ENCODE assay signal across 20 mouse cellular contexts in the genomic region with DNA sequence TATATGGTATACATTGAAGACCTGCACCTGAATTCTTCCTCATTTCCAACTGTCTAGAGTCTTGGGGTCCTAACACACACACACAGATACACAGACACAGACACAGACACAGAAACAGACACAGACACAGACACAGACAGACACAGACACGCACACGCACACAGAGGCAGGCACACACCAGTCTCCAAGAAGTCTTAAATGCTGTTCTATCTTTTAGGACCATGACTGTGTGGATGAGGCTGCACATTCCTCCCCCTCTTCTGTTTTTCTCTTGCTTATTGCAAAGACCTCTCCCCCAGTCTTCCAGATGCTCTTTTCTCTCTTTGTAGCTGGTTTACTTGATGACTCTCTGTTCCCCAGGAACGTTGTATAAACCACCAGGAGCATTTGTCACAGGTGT.
DNase-seq lines count a peak whose midpoint lies in the region; ATAC-seq lines count a peak whose summit lies in the region.
"Had no signal": no experiment of that assay in that cellular context is flagged by ENCODE, and none has a peak within 500 bp of the region (broad histone marks: within the 10 kb centered on the region; RNA-seq: fewer than 3 reads in every experiment).

No protein-coding gene starts in this region.

- no peaks in the 10 kb centered on the region for H3K9me3 ChIP-seq in heart, embryonic 11.5 days (replicated peaks; ENCODE audit: control insufficient read depth, low read length)
- H3K9me3 ChIP-seq in liver, embryonic 11.5 days (ENCODE audit: control insufficient read depth, low read length): no peaks in the 10 kb centered on the region
- no peaks in the 10 kb centered on the region for H3K9me3 ChIP-seq in liver, embryonic 15.5 days (replicated peaks)
- H3K9me3 ChIP-seq: embryonic facial prominence, embryonic 10.5 days; forebrain, embryonic 15.5 days; heart, embryonic 12.5 days had no signal

- WGBS in heart, embryonic 11.5 days (ENCODE audit: insufficient replicate concordance): 89% methylated on average over 3 of the region's 3 CpGs
- 76% methylated on average over 3 of the region's 3 CpGs for WGBS in liver, embryonic 11.5 days
- 77% methylated on average over 3 of the region's 3 CpGs for WGBS in liver, embryonic 15.5 days (ENCODE audit: insufficient replicate concordance)

- no peak overlapping the region for H3K9ac ChIP-seq in heart, embryonic 11.5 days (ENCODE audit: low read depth, low read length)
- peak overlapping the region; percentile 58; the same call in 1 of the 2 replicates for H3K9ac ChIP-seq in liver, embryonic 11.5 days (ENCODE audit: low read depth, low read length)
- H3K9ac ChIP-seq in liver, embryonic 15.5 days: peak overlapping the region; percentile 40
- H3K9ac ChIP-seq: forebrain, embryonic 15.5 days; heart, embryonic 12.5 days had no signal

- peak overlapping the region; percentile 77; the same call in 1 of the 2 replicates for H3K27ac ChIP-seq in heart, embryonic 11.5 days (ENCODE audit: low read depth, low read length)
- H3K27ac ChIP-seq in liver, embryonic 11.5 days (ENCODE audit: low read depth, low read length): peak overlapping the region; percentile 89
- peak overlapping the region; percentile 93 for H3K27ac ChIP-seq in liver, embryonic 15.5 days (replicated peaks)
- H3K27ac ChIP-seq: embryonic facial prominence, embryonic 10.5 days; forebrain, embryonic 15.5 days had no signal

- no peak overlapping the region; the same call in 1 of the 2 replicates for H3K4me2 ChIP-seq in heart, embryonic 11.5 days
- H3K4me2 ChIP-seq in liver, embryonic 11.5 days: peak overlapping the region; percentile 60
- peak overlapping the region; percentile 68 for H3K4me2 ChIP-seq in liver, embryonic 15.5 days
- H3K4me2 ChIP-seq: forebrain, embryonic 15.5 days had no signal

- no peak for DNase-seq in heart, adult 8-10 months (ENCODE audit: low spot score)
- no peak for DNase-seq in liver, embryonic 11.5 days (ENCODE audit: low spot score)
- no peak for DNase-seq in frontal cortex, postnatal 14 days (ENCODE audit: low spot score in 2 of 2)
- DNase-seq in cerebellum, postnatal 25 days: no peak
- DNase-seq: adrenal gland, postnatal 14 days; cerebellum, adult 18-20 months; cerebellum, adult 9-11 months; gastrocnemius, postnatal 14 days; heart, postnatal 36 days had no signal

- ATAC-seq in heart, embryonic 11.5 days (replicated peaks; ENCODE audit: insufficient number of reproducible peaks, low FRiP score, low TSS enrichment): no peak
- ATAC-seq in liver, embryonic 11.5 days (replicated peaks; ENCODE audit: low FRiP score): no peak
- peak; percentile 19; the same call in 1 of the 2 replicates for ATAC-seq in liver, embryonic 15.5 days (ENCODE audit: insufficient read depth)
- ATAC-seq in megakaryocyte, adult 5-6 weeks (ENCODE audit: poor library complexity, severe bottlenecking): no peak
- ATAC-seq: activated CD4-positive, CD25-positive, alpha-beta regulatory T cell, adult 4 months; forebrain, embryonic 15.5 days; hindbrain, embryonic 16.5 days; inflammation-experienced regulatory T-cells, adult 6 months had no signal

- H3K4me1 ChIP-seq in heart, embryonic 11.5 days (ENCODE audit: control insufficient read depth, insufficient read depth, low read length): peaks cover 6% of the 10 kb centered on the region; the same call in 1 of the 2 replicates
- H3K4me1 ChIP-seq in liver, embryonic 11.5 days (replicated peaks; ENCODE audit: control insufficient read depth, insufficient read depth, low read length): peaks cover 22% of the 10 kb centered on the region
- H3K4me1 ChIP-seq in liver, embryonic 15.5 days (replicated peaks): peaks cover 81% of the 10 kb centered on the region
- H3K4me1 ChIP-seq: embryonic facial prominence, embryonic 10.5 days; forebrain, embryonic 15.5 days had no signal

- H3K36me3 ChIP-seq in heart, embryonic 11.5 days (ENCODE audit: control insufficient read depth, insufficient read depth, low read length): no peaks in the 10 kb centered on the region
- no peaks in the 10 kb centered on the region for H3K36me3 ChIP-seq in liver, embryonic 11.5 days (ENCODE audit: control insufficient read depth, insufficient read depth, low read length)
- no peaks in the 10 kb centered on the region for H3K36me3 ChIP-seq in liver, embryonic 15.5 days (replicated peaks)
- H3K36me3 ChIP-seq: embryonic facial prominence, embryonic 10.5 days; forebrain, embryonic 15.5 days; heart, embryonic 12.5 days had no signal

- H3K27me3 ChIP-seq in heart, embryonic 11.5 days (ENCODE audit: control insufficient read depth, insufficient read depth, low read length): no peaks in the 10 kb centered on the region
- H3K27me3 ChIP-seq in liver, embryonic 11.5 days (replicated peaks; ENCODE audit: control insufficient read depth, insufficient read depth, low read length): no peaks in the 10 kb centered on the region
- no peaks in the 10 kb centered on the region for H3K27me3 ChIP-seq in liver, embryonic 15.5 days
- H3K27me3 ChIP-seq: CH12.LX; forebrain, embryonic 15.5 days; heart, embryonic 12.5 days; Patski had no signal

- H3K4me3 ChIP-seq in heart, embryonic 11.5 days (ENCODE audit: low read depth, low read length): no peak overlapping the region
- no peak overlapping the region for H3K4me3 ChIP-seq in liver, embryonic 11.5 days (ENCODE audit: low read depth, low read length)
- no peak overlapping the region for H3K4me3 ChIP-seq in liver, embryonic 15.5 days (replicated peaks)
- H3K4me3 ChIP-seq: embryonic facial prominence, embryonic 10.5 days; forebrain, embryonic 15.5 days; heart, embryonic 12.5 days had no signal
